Mouse (Mus musculus): ENCODE measurements around the gene Men1.
"Not testable (repeated sequence)": the region's sequence is repeated elsewhere in the genome, so short reads cannot be mapped to it uniquely, and the experiment has no call there.

The Men1 gene

DNA sequence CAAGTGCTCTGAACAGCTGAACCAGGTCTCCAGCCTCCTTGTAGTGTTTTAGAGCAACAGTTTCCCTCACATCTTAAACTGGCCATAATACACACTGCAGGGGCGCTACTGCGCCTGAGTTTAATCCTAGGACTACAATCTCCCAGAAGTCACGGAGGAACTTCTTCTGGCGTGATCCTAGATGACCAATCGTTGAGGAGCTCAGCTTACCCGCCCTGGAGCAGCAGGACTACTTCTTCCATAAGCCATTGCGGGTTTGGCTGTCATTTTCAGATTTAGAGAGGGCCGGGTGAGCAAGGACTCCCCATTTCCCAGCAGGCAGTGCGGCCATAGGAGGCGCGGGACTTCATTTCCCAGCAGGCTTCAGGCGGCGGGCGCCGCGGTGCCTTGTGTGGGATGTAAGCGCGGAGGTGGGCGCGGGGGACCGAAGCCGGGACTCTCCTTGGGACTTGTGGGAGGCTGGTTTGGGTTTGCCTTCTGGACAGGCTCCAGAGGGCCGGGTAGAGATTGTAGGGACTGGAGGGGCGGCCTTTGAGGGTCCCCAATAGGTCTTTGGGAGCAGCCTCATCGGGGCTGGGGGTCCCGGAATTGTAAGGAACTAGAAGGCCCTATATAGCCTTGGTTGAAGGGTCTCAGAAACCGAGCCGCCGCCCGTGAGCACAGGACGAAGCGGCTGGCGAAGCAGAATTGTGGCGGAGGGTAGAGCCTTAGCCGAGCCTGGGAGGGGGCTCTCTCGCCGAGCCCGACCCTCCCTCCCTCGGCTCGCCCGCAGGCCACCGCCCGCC, at the start of gene Men1:
Gene Men1 (plus strand): TSS at position 307 of the 785 bp plus-strand sequence.
- DNase-seq (ENCODE audit: low spot score), result peak; percentile 68

DNA sequence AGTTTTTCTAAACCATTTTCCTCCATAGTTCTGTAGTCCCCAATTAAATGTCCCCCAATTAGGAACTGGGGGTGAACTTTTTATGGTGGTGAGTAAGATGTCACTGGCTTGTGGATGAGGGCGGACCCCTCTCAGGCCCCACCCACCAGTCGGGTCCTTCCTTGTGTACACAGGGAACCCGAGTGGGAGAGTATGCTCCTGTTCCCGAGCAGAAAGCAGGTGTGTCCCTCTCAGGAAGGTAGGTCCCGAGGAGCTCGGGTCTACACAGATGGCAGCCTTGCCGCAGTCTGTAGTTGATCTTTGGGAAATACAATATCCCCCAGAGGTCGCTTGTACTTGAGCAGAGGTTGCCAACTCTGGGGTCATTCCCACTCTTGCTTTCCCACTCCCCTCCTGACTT, 49.6 kb upstream of the Men1 start:
- DNase-seq (ENCODE audit: low spot score), result no peak

DNA sequence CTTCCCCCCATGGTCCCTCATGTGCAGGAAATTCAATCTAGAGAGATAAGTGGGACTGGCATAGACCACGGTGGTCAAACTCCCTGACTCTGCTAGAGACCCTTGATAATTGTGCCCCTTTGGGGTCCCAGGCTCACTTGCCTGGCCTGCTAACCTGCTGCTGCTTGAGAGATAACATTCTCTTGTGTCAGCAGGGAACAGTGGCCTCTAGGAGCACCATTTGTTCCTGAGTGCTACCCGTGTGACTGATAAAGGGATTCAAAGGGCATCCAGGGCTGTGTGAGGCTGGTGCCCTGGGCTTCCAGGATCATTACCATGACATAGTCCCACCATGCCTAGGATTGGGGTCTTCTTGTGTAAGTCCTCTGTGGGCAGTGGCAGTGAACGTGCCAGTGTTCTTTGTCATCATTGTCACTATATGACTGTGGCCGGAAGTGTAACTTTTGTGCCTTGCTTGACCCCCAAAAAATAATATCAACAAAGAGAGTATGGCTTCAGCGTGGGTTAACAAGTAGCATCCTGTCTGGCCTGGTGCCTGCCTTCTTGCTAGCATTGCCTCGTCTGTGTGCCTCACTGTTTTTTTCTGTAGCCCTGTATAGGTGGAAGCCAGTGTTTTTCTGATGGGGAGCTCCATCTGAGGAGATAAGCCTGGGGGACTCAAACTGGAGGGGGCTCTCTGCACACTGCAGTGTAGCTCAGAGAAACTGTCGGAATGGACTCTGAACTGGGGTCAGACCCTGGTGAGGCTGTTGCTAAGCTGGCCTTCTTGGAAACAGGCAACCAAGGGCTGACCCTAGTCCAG, 48.9 kb upstream of the Men1 start:
- DNase-seq (ENCODE audit: low spot score), result no peak

DNA sequence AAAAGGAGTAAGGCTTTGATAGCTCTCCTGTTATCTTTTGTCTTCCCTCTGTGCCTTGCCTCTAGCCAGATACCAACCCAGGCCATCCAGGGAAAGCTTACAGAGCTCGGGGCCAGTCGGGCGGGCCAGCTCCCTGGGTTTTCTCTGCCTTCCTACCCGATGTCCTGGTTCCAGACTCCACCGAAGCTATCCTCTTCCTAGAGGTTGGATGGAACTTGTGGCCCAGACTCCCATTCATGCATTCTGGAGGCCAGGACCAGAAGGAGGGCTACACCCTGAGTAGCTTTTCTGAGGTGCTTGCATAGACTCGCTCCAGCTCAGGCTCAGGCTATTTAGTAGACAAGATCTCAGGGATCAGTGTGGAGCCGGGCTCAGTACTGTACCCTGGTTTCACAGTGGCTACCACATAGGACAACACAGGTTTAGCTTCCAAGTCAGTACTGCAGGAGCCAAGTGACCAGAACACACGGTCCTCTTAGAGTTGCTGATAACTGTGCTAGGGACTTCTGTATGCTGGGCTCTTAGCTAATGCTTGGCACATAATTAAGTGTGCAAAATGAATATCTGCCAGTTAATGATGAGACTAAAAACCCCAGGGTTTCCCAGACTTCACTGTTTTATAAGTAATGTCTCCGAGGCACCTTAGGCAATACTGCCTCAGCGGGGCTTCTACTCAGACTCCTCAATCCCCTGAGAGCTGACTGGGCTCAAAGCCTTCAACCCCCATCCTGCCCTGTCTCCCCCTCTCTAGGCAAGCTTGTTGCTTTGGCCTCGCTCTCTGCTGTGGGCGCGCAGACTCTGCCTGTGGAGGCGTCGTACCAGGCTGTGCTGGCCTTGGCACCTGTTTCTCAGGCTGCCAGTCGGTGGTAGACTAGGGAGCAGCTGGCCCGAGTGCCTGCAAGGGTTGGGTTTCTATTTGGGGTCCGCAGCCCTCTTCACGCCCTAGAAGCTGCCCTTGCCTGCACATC, 48.1 kb upstream of the Men1 start:
- no peak for DNase-seq (ENCODE audit: low spot score)

DNA sequence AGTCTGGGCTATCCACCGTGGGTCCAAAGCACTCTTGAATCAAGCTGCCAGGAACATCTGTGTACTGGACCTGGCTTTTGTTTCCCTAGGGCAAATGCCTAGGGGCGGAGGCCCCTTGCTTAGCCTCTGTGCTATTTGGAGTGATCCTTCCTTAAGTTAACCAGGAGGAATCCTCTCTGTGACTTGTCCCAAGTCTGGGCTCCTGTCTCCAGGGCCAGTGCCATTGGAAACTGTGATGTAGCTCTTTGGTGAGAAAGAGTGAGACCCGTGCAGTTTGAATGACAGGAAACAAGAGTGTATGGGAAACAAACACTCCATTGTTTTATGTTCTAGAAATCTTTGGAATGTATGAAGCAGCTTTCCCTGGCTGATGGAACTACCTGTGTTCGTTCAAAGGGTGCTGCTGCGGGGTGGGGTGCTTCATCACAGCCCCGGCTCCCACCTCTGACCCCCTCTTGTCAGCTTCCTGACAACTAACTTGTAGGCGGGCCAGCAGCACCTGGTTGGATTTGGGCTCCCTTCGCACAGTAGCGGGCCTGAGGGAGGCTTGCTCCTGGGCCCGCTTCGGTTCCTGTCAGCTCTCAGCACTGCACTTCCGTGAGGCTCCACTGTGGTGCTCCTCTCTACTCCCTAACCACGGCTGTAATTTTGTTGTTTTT, 46.4 kb upstream of the Men1 start:
- no peak for DNase-seq (ENCODE audit: low spot score)

DNA sequence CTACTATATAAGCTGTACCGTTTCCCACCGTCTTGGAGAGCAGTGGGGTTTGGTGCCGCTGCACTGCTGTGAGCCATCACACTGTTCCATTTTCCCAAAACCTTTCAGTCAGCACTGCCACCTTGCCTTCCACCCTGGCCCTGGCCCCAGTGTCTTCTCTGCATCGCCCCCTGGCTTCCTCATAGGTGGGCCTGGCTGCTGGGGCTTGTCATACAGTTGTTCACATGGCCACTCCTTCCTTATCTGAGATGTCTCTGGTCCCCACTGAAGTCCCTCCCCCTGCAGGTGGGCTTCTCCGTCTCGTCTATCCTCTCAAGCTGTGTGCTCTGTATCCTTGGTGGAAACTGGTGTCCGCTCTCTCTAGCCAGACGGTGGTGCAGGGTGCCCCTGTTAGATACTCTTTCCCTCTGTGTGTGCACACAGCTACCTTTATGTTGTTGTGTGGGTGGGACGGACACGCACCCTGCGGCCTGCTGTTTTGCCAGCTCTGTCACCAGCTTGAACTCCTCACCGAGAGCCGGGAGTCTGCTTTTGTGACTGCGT, 45.0 kb upstream of the Men1 start:
- no peak for DNase-seq (ENCODE audit: low spot score)

DNA sequence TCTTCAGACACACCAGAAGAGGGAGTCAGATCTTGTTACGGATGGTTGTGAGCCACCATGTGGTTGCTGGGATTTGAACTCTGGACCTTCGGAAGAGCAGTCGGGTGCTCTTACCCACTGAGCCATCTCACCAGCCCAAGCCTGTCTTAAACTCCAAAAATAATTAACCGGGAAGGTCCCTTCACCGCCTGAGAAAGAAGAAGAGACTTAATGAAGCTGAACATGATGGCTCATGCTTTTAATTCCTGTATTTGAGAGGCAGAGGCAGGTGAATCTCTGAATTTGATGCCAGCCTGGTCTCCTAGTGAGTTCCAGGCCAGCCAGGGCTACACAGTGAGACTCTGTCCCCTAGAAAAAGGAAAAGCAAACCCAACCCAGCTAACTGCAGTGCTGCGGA, 44.1 kb upstream of the Men1 start:
- DNase-seq (ENCODE audit: low spot score), result not testable (repeated sequence)

DNA sequence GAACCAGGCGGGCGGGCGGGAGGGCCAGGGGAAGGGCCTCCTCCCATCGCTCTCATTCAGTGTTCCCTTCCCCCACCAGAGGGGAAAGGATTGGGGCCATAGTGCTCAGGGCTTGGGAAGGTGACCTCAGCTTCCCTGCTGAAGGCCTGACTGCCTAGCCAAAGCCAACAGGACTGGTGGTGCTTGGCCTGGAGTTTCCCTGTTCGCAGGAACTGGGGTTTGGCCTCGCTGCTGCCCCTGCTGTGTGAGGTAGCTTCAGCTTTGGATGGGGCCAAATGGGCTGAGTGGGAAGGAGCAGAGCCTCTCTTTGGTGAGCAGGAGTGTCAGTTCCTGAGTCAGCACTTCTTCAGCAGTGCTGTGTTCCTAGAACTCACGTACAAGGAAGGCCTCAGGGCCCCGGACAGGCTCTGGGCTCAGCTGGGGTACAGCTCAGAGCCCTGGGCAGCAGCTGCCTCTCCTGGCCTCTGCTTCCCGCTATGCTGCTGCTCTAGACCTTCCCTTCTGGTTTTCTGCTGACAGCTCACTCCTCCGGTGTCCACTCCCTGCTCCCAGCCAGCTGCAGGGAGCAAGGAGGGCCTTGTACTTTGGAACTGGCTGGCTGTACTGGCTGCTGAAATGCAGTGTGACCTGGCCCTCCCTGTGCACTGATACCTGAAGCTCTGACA, 43.5 kb upstream of the Men1 start:
- no peak for DNase-seq (ENCODE audit: low spot score)

DNA sequence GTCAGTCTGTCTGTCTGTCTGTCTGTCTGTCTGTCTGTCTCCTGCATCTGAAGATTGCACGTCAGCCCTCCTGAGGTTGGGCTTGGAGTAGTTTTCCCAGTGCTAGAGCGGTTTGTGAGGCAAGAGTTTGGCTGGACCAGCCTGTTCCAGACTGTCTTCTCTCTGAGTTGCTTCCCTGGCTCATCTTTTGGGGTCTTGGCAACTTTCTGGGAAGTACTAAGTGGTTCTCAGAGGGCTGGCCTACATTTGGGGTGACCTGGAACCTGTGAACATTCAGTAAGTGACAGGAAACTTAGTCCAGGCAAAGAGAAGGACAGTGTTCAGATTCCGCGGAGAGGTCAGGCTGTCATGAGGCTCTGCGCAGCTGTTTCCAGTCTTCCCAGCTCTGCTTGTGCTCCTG, 42.5 kb upstream of the Men1 start:
- no peak for DNase-seq (ENCODE audit: low spot score)

DNA sequence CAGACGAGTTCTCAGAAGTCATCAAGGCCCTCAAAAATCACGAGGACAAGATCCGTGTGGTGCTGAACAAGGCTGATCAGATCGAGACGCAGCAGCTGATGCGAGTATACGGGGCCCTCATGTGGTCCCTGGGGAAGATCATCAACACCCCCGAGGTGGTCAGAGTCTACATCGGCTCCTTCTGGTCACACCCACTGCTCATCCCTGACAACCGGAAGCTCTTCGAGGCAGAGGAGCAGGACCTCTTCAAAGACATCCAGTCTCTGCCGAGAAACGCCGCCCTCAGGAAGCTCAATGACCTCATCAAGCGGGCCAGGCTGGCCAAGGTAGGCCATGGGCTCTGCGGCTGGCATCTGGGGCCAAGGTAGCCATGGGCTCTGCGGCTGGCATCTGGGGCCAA, 40.5 kb upstream of the Men1 start:
- no peak for DNase-seq (ENCODE audit: low spot score)

DNA sequence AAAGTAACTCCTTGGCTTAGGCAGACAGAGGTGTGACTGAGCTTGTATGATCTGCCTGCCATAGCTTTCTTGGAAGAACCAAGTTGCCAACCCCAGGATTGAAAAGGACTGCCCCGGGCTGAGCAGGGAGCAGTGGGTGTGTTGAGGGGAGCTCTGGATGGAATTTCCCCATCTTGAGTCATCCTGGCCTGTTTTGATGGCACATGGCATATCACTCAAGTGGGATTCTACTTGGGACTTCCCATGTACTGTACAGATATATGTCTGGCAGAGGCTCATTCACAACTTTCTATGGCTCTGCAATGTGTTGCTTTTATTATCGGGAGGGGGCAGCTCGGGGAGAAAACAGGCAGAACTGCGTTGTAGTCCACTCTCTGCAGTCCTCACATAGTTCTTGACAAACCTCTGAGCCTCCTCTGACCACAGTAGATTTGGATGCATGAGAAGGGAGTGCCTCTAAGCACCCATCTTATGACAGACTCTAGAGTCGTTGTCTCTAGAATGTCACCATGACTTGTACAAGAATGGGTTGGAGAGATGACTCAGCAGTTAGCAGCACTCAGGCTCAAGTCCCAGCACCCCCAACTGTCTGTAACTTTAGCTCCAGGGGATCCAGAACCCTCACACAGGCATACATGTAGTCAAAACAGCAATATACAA, 38.1 kb upstream of the Men1 start:
- DNase-seq (ENCODE audit: low spot score), result no peak

DNA sequence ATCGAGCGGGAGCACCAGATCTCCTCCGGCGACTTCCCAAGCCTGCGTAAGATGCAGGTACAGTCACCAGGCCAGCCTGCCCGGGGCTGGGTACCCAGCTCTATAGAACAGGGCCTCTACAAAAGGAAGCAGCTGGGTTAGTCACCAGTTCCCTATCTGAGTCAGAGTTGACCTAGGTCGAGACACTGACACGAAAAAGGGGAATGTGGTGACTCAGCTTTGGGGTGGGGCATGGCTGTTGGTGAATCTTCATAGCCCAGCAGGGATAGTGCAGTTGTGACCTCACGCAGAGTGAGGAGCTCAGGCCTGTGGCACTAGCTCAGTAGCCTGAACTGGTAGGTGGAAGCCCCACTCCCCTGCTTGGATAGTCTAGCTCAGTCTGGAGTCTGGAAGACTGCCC, 37.1 kb upstream of the Men1 start:
- no peak for DNase-seq (ENCODE audit: low spot score)

DNA sequence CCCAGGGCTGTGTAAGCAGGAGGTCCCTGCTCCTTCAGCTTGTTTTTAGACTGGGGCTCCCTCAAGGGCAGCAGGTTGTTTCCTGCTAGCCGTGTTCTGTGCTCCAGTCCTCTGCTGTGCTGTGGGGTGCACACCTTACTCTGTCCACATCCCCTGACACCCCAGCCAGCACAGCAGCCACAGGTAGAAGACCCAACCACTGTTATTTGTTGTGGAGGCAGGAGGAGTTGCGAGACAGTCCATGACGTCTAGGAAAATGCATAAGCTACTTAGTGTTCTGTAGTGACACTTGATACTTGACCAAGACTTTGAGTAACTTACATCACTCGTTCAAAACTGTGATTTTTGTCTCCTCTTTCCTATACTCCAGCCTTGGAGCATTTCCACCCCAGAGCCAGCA, 35.8 kb upstream of the Men1 start:
- no peak for DNase-seq (ENCODE audit: low spot score)

DNA sequence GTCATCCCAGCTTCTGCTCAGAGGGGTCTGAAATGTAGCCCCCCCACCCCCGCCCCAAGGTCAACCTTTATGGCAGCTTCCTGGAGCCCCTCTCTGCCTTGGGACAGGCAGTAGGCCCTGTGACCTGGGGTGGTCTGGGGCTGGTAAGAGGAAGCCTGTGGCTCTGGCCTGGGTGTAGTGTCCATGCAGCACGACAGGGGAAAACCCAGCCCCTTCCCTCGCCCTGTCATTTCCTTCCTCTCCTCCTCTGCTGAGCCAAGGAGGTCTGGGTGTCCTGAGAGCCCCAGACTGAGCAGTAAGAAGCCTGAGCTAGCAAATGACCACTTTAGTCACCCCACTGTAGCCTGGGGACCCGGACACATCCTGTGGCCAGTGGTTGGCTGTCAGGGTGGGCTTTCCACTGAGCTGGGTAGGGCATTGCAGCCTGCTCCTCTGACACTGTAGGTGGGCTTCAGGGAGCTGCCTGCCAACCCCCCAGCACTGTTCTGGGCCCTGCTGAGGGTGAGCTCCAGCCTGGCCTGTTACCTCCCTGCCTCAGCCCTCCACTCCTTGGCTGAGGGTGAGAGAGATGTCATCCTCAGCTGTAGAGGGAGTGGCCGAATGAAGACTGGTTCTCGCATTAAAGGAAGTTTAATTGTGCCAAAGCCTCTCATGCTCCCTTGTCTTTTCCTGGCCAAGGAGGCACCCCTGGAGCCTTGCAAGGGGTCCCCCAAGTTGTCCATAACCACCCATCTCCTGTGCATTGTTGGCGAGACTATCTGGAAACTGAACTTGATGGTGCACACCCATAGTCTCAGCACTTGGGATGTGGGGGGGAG, 35.1 kb upstream of the Men1 start:
- no peak for DNase-seq (ENCODE audit: low spot score)

DNA sequence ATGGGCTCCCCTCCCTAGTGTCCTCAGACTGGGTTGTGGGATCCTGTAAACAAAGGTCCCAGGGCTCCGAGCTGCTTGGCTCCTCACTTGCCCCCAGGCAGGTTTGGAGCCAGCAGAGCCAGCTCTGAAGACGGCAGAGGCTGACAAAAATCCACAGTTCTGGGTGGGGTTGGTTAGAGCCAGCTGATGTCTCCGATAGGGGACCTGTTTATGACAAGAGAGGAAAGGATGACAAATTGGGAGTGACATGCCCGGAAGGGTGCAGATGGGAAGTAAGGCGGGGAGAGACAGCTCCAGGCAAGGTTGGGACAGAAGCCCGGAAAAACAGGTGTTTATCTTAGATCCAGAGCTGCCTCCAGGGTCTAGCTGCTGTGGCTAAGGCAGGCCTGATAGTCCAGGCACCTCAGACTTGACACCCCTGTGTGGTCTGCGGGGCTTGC, 34.4 kb upstream of the Men1 start:
- DNase-seq (ENCODE audit: low spot score), result no peak

DNA sequence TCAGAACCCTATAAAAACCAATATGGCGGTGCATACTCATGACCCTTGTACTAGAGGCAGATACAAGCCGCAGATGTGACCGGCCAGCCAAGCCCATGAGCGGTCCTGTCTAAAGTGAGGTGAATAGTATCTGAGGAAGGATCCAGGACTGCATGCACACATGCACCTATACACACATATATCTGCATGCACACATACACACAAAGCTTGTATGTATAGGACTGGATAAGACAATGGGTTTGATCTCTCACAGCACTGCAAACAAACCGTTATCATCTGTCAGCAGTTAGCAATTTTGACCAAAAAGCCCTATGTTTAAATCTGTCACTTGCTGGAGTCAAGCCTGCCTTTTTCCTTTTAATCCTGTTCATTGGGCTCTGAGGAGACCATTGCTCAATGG, 32.7 kb upstream of the Men1 start:
- DNase-seq (ENCODE audit: low spot score), result no peak

DNA sequence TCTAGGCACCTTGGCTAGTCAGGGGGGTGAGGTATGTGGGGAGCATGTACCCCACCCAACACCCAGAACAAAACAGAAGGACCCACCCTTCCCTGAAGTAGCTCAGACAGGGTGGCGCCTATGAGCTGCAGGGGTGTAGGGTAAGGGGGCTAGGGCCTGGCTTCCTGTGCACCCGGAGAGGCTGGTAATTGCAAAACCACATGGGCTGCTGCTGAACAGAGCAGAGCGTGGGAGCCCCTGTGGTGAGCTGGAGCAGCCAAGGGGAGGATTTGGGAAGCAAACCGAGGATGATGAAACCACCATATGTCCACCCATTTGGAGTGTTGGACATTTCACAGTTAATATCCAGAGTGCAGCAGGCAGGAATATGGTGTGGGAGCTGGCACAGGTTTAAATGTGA, 32.3 kb upstream of the Men1 start:
- DNase-seq (ENCODE audit: low spot score), result no peak

DNA sequence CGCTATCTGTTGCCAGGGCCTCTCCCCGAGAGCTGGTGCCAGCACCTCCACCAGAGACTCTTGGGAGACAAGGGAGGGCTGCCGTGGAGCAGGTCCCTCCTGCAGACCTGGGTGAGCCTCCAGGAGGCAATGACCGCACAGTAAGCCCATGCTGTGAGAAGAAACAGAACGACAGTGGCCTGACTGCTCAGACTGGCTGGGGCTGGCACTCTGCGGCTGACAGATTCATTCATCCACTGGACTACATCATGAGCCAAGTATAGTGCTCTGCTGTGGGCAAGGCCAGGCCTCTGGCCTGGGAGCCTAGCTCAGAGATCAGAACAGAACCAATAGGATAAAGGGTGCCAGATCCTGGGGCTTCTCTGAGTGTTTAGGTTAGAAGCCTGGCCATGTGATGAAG, 30.9 kb upstream of the Men1 start:
- no peak for DNase-seq (ENCODE audit: low spot score)

DNA sequence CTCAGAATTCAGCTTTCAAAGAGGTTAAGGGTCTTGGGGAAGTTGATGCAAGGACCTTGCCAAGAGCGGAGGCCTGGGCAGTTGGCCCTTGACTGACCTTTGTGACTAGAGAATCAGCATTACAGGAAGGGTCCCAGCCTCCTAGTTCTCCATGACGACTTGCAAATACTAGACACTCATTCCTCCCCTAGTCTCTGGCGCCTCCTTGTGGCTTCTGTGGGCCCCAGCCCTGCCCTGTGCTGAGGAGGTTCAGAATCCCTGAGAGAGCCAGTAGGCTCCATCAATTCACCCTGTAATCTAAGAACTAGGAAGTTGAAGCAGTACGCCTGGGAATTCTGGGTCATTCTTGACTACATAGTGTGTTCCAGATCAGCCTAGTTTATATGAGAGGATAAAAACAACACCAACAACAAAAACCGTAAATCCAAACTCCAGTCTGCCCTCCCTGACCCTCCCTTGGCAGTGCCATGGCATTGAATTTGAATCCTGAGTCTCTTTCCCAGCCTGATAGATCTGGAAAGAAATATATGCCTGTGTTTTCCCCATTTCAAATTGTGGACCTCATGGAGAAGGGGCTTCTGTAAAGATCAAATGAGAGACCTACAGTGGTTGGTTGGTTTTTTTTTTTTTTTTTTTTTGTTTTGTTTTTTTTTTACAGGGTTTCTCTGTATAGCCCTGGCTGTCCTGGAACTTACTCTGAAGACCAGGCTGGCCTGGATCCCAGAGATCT, 29.8 kb upstream of the Men1 start:
- peak; percentile 80 for DNase-seq (ENCODE audit: low spot score)
